Mouse (Mus musculus): Measurements from ENCODE around the gene Zfand3. TPM values are rescaled to one million over a fixed set of nuclear protein-coding genes. Genes with fewer than 3 reads are reported as not detected.

Gene Zfand3
- polyA plus RNA-seq, 1 experiment = 107 TPM

GRCm38 (mm10) chr17:30033991-30034390 is 29.5 kb downstream of the Zfand3 start:
- Histone ChIP-seq H3K4me1 (ENCODE audit: control insufficient read depth, insufficient read depth, low read length) (peaks cover 9% of the 10 kb centered on the region), H3K27me3 (ENCODE audit: control insufficient read depth, insufficient read depth, low read length) (no peaks in the 10 kb centered on the region), H3K27ac (ENCODE audit: insufficient read depth, low read length) (no peak overlapping the region), H3K4me3 (replicated peaks; ENCODE audit: insufficient read depth, low read depth, low read length) (no peak overlapping the region)
- no peak for DNase-seq
- 88% methylated on average over 4 of the region's 4 CpGs for WGBS
- no peak for TF ChIP-seq POLR2A (IDR thresholded peaks at IDR 0.05; ENCODE audit: borderline replicate concordance, insufficient read depth, low read length)
- no peak for TF ChIP-seq CTCF (IDR thresholded peaks at IDR 0.05; ENCODE audit: borderline replicate concordance, insufficient read depth, low read depth, low read length)

GRCm38 (mm10) chr17:30035216-30036005 is 30.9 kb downstream of the Zfand3 start:
- WGBS = 68% methylated on average over 4 of the region's 4 CpGs
- H3K4me1 ChIP-seq (ENCODE audit: control insufficient read depth, insufficient read depth, low read length) = peaks cover 9% of the 10 kb centered on the region
- no peak overlapping the region for H3K4me3 ChIP-seq (replicated peaks; ENCODE audit: insufficient read depth, low read depth, low read length)
- DNase-seq = no peak
- no peaks in the 10 kb centered on the region for H3K27me3 ChIP-seq (ENCODE audit: control insufficient read depth, insufficient read depth, low read length)
- TF ChIP-seq POLR2A (IDR thresholded peaks at IDR 0.05; ENCODE audit: borderline replicate concordance, insufficient read depth, low read length) (no peak), CTCF (IDR thresholded peaks at IDR 0.05; ENCODE audit: borderline replicate concordance, insufficient read depth, low read depth, low read length) (no peak)
- no peak overlapping the region for H3K27ac ChIP-seq (ENCODE audit: insufficient read depth, low read length)

GRCm38 (mm10) chr17:30043163-30043822 is 38.8 kb downstream of the Zfand3 start:
- WGBS = 85% methylated on average over 7 of the region's 7 CpGs
- no peak for DNase-seq
- TF ChIP-seq CTCF (IDR thresholded peaks at IDR 0.05; ENCODE audit: borderline replicate concordance, insufficient read depth, low read depth, low read length) (no peak), POLR2A (IDR thresholded peaks at IDR 0.05; ENCODE audit: borderline replicate concordance, insufficient read depth, low read length) (no peak)

GRCm38 (mm10) chr17:30045181-30045580 is 40.6 kb downstream of the Zfand3 start:
- DNase-seq = no peak

More at GRCm38 (mm10) chr17:30043163-30043822, 38.8 kb downstream of the Zfand3 start:
- no peaks in the 10 kb centered on the region for H3K4me1 ChIP-seq (ENCODE audit: control insufficient read depth, insufficient read depth, low read length)
- no peaks in the 10 kb centered on the region for H3K27me3 ChIP-seq (ENCODE audit: control insufficient read depth, insufficient read depth, low read length)
- no peak overlapping the region for H3K27ac ChIP-seq (ENCODE audit: insufficient read depth, low read length)
- H3K4me3 ChIP-seq (replicated peaks; ENCODE audit: insufficient read depth, low read depth, low read length) = no peak overlapping the region

GRCm38 (mm10) chr17:30046654-30047053 is 42.1 kb downstream of the Zfand3 start:
- H3K27ac ChIP-seq (ENCODE audit: insufficient read depth, low read length) = no peak overlapping the region
- TF ChIP-seq CTCF (IDR thresholded peaks at IDR 0.05; ENCODE audit: borderline replicate concordance, insufficient read depth, low read depth, low read length) (no peak), POLR2A (IDR thresholded peaks at IDR 0.05; ENCODE audit: borderline replicate concordance, insufficient read depth, low read length) (no peak)
- H3K27me3 ChIP-seq (ENCODE audit: control insufficient read depth, insufficient read depth, low read length) = no peaks in the 10 kb centered on the region
- H3K4me1 ChIP-seq (ENCODE audit: control insufficient read depth, insufficient read depth, low read length) = no peaks in the 10 kb centered on the region; the same call in 1 of the 2 replicates
- H3K4me3 ChIP-seq (replicated peaks; ENCODE audit: insufficient read depth, low read depth, low read length) = no peak overlapping the region
- DNase-seq = no peak
- WGBS = 93% methylated on average over 5 of the region's 5 CpGs

More at GRCm38 (mm10) chr17:30045181-30045580, 40.6 kb downstream of the Zfand3 start:
- Histone ChIP-seq H3K27me3 (ENCODE audit: control insufficient read depth, insufficient read depth, low read length) (no peaks in the 10 kb centered on the region), H3K4me3 (replicated peaks; ENCODE audit: insufficient read depth, low read depth, low read length) (no peak overlapping the region), H3K4me1 (ENCODE audit: control insufficient read depth, insufficient read depth, low read length) (no peaks in the 10 kb centered on the region; the same call in 1 of the 2 replicates), H3K27ac (ENCODE audit: insufficient read depth, low read length) (no peak overlapping the region)
- TF ChIP-seq CTCF (IDR thresholded peaks at IDR 0.05; ENCODE audit: borderline replicate concordance, insufficient read depth, low read depth, low read length) (no peak), POLR2A (IDR thresholded peaks at IDR 0.05; ENCODE audit: borderline replicate concordance, insufficient read depth, low read length) (no peak)
- 77% methylated on average over 2 of the region's 2 CpGs for WGBS

GRCm38 (mm10) chr17:30051523-30052346 is 47.2 kb downstream of the Zfand3 start:
- Histone ChIP-seq H3K4me1 (ENCODE audit: control insufficient read depth, insufficient read depth, low read length) (no peaks in the 10 kb centered on the region; the same call in 1 of the 2 replicates), H3K4me3 (replicated peaks; ENCODE audit: insufficient read depth, low read depth, low read length) (no peak overlapping the region), H3K27me3 (ENCODE audit: control insufficient read depth, insufficient read depth, low read length) (no peaks in the 10 kb centered on the region), H3K27ac (ENCODE audit: insufficient read depth, low read length) (no peak overlapping the region)
- no peak for TF ChIP-seq CTCF (IDR thresholded peaks at IDR 0.05; ENCODE audit: borderline replicate concordance, insufficient read depth, low read depth, low read length)
- no peak for TF ChIP-seq POLR2A (IDR thresholded peaks at IDR 0.05; ENCODE audit: borderline replicate concordance, insufficient read depth, low read length)
- 93% methylated on average over 5 of the region's 5 CpGs for WGBS
- no peak for DNase-seq

GRCm38 (mm10) chr17:30052347-30052742 is 47.8 kb downstream of the Zfand3 start:
- Histone ChIP-seq H3K27me3 (ENCODE audit: control insufficient read depth, insufficient read depth, low read length) (no peaks in the 10 kb centered on the region), H3K4me3 (replicated peaks; ENCODE audit: insufficient read depth, low read depth, low read length) (no peak overlapping the region), H3K27ac (ENCODE audit: insufficient read depth, low read length) (no peak overlapping the region), H3K4me1 (ENCODE audit: control insufficient read depth, insufficient read depth, low read length) (no peaks in the 10 kb centered on the region; the same call in 1 of the 2 replicates)
- no peak for TF ChIP-seq POLR2A (IDR thresholded peaks at IDR 0.05; ENCODE audit: borderline replicate concordance, insufficient read depth, low read length)
- no peak for DNase-seq
- WGBS = 91% methylated on average over 5 of the region's 5 CpGs

Measured in cerebellum, adult 2 months (tissue).